Mouse (Mus musculus) E14TG2a.4 (cell line): ENCODE results near the gene Agbl2.

Source experiments
- H3K27me3 ChIP-seq: 2 replicates; pipeline ENCODE4 v1.6.1; 2014; ENCODE audit warnings: low read length, control low read depth; ENCODE audit not compliant: insufficient read depth
- H3K36me3 ChIP-seq: 2 replicates; pipeline ENCODE4 v1.6.1; 2014; ENCODE audit warnings: low read length, control low read depth; ENCODE audit not compliant: insufficient read depth
- H3K4me1 ChIP-seq: replicated peaks from 2 replicates; pipeline ENCODE4 v1.6.1; 2014; ENCODE audit warnings: low read depth, low read length, control low read depth
- H3K4me3 ChIP-seq: replicated peaks from 2 replicates; pipeline ENCODE4 v1.5.1; 2014; ENCODE audit warnings: mild to moderate bottlenecking, low read length
- H3K9me3 ChIP-seq: 2 replicates; pipeline ENCODE4 v1.6.1; 2014; ENCODE audit warnings: low read length, control low read depth
- CTCF ChIP-seq: conservative IDR thresholded peaks from 2 replicates; pipeline ENCODE4 v1.5.1; 2014; ENCODE audit warnings: low read length
- NANOG ChIP-seq: IDR thresholded peaks from 2 replicates; pipeline ENCODE4 v1.6.1; 2014; ENCODE audit warnings: borderline replicate concordance, low read length, mixed read lengths
- POU5F1 ChIP-seq: IDR thresholded peaks from 2 replicates; pipeline ENCODE4 v1.6.1; 2014; ENCODE audit warnings: low read length, borderline replicate concordance

Agbl2 gene

DNA sequence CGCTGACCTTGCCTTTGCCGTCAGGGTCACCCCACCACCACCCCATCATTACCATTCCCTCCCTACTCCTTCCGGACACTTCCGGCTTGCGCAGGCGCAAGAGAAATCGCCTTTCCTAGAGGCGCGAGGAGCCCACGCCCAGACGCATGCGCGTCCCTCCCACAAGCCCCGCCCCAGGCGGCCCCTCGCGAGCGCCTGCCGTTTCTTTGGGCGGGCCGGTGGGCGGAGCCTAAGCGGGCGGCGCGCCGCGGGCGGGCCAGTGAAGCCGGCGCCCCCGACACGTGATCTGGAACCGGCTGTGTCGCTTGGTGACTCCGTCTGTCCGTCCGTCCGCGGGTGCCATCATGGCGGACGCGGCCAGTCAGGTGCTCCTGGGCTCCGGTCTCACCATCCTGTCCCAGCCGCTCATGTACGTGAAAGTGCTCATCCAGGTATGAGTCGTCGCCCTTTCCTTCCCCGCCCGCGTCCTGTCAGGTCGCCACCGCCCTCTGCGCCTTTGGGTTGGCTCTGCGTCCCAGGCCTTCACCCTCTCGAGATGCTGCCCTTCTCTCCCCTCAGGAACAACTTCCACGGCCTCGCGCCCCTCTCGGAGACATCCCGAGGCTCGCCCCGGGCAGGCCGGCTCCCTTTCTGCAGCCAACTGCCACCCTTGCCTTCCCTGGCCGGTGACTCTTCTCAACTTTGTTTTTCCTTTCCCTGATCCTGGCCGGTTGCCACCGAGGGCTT is 64.6 kb downstream of the Agbl2 start, which contains the start of gene Mtch2:
Gene Mtch2, plus strand, starts transcription at position 201 of the 726 bp plus-strand sequence.
- Histone ChIP-seq H3K4me1 (peaks cover 34% of the 10 kb centered on the region), H3K36me3 (peaks cover 33% of the 10 kb centered on the region), H3K4me3 (peak within 1 kb of the TSS; percentile 95), H3K27me3 (no peaks in the 10 kb centered on the region), H3K9me3 (no peaks in the 10 kb centered on the region)
- no peak for TF ChIP-seq CTCF
- no peak for TF ChIP-seq POU5F1
- TF ChIP-seq NANOG, result no peak

DNA sequence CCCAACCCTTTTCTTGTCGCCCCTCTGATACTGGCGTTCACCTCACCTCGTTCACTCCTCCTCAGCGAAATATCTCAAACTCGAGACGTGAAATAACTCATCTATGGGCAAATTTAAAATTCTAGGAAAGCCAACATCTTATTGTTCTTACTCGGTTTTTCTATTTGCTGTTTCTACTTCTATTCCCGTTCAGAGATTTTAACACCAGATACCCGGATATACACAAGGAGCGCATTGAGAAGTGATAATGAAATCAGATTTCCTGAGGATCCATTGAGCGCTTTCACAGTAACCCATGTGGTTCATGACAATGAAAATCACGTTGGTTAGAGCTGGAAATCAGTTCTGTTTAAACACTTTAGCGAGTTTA is 65.1 kb downstream of the Agbl2 start:
- H3K27me3 ChIP-seq, result no peaks in the 10 kb centered on the region
- TF ChIP-seq CTCF (no peak), NANOG (no peak), POU5F1 (no peak)
- H3K36me3 ChIP-seq, result peaks cover 39% of the 10 kb centered on the region
- H3K9me3 ChIP-seq, result no peaks in the 10 kb centered on the region
- H3K4me3 ChIP-seq, result peak overlapping the region; percentile 95
- H3K4me1 ChIP-seq, result peaks cover 34% of the 10 kb centered on the region

DNA sequence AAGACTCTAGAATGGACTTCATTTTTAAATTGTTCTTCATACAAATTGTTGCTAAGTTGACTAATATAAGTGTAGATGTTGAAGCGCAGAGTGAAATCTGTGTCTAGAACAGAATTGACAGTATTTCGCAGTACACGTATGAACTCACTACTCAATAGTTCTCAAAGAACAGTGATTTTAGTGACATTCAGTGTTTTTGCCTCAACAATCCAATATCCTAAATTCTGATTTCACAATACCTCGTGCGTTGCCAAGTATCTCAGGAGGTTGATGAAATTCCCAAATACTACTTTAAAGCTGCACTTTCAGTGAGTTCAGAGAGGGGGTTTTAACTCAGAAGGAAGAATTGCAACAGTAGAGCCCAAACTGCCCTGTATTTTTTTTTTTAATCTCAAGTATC is 65.8 kb downstream of the Agbl2 start:
- Histone ChIP-seq H3K9me3 (no peaks in the 10 kb centered on the region), H3K36me3 (peaks cover 45% of the 10 kb centered on the region), H3K4me1 (peaks cover 34% of the 10 kb centered on the region), H3K4me3 (peak overlapping the region; percentile 95), H3K27me3 (no peaks in the 10 kb centered on the region)
- TF ChIP-seq POU5F1 (no peak), NANOG (no peak), CTCF (no peak)

DNA sequence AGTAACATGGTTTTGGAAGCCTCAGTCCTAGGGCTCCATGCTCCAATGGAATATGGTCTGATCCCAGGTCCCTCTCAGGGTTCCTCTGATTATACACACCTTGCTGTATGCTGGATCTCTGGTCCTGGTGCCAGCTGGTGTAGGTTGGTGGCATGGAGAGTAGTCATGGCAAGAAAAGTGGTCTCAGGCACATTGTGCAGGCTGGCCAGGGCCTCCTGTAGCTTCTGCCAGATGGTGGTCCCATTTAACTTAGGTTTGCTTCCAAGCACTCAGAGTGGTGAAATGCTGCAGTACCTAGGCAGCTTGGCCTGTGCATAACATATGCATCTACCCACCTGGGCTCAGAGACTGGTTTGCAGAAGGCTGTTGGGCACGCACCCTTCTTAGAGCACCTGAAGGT is 67.9 kb downstream of the Agbl2 start:
- no peak overlapping the region for H3K4me3 ChIP-seq
- no peaks in the 10 kb centered on the region for H3K9me3 ChIP-seq
- H3K36me3 ChIP-seq, result peaks cover 65% of the 10 kb centered on the region
- TF ChIP-seq POU5F1 (no peak), NANOG (no peak), CTCF (no peak)
- H3K27me3 ChIP-seq, result no peaks in the 10 kb centered on the region
- H3K4me1 ChIP-seq, result peaks cover 33% of the 10 kb centered on the region

DNA sequence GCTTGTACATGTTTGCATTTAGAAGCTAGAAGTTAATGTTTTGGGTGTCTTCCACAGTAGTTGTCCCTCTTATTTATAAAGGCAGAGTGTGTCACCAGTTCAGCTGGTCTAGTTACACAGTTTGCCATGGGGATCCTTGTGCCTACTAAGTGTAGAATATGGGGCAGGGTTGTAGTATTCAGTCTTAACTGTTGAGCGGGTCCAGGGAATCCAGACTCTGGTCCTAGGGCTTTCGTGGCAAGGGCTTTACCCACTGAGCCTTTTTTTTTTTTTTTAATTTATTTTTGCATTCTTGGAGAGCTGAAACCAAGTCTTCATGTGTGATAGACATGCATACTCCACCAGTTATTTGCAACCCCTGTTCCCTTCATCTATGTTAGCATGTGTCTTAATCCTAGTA is 79.0 kb downstream of the Agbl2 start:
- Histone ChIP-seq H3K4me1 (no peaks in the 10 kb centered on the region), H3K36me3 (peaks cover 95% of the 10 kb centered on the region), H3K9me3 (no peaks in the 10 kb centered on the region), H3K4me3 (no peak overlapping the region), H3K27me3 (no peaks in the 10 kb centered on the region)
- no peak for TF ChIP-seq POU5F1

DNA sequence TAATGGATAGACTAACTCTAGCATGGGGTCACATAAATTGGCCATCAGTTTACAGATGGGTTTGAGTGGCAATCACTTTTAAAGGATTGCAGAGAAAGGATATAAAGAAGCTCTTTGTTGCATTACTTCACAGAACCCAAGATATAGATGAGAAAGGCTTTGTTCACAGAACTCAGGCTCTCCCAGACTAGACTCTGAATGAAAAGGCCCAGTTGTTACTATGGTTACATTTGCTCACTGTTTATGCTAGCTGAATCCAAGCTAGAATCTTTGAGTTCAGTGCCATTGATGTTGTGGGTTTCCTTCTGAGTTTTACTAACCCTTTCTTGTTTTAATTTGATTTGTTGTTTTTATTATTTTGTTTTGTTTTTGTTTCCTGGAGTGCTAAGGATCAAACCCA is 81.7 kb downstream of the Agbl2 start:
- no peak overlapping the region for H3K4me3 ChIP-seq
- H3K36me3 ChIP-seq, result peaks cover 91% of the 10 kb centered on the region
- TF ChIP-seq CTCF (no peak), NANOG (no peak), POU5F1 (no peak)
- H3K9me3 ChIP-seq, result no peaks in the 10 kb centered on the region
- peaks cover 11% of the 10 kb centered on the region; the same call in 1 of the 2 replicates for H3K4me1 ChIP-seq
- no peaks in the 10 kb centered on the region for H3K27me3 ChIP-seq

DNA sequence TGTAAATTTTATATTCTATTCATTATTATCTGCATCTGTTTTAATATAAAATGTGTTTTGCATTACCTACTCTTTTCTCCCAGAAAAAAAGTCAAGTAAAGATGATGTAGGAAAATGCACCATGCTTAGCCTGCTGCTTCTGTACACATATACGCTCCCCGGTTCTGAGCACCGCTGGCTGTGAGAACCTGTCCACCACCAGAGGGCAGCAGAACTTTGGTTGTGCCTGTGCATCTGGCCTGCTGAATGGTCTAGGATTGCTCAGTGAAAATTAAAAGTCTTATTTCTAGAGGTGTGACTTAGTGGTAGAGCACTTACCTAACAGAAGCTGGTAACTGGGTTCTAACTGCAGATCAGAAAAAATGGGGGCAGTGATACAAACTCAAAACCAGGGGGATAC is 84.0 kb downstream of the Agbl2 start:
- H3K9me3 ChIP-seq, result no peaks in the 10 kb centered on the region
- peaks cover 68% of the 10 kb centered on the region for H3K36me3 ChIP-seq
- H3K27me3 ChIP-seq, result no peaks in the 10 kb centered on the region
- peaks cover 11% of the 10 kb centered on the region; the same call in 1 of the 2 replicates for H3K4me1 ChIP-seq
- peak; percentile 73 for TF ChIP-seq CTCF
- TF ChIP-seq POU5F1, result no peak
- TF ChIP-seq NANOG, result no peak
- H3K4me3 ChIP-seq, result no peak overlapping the region

DNA sequence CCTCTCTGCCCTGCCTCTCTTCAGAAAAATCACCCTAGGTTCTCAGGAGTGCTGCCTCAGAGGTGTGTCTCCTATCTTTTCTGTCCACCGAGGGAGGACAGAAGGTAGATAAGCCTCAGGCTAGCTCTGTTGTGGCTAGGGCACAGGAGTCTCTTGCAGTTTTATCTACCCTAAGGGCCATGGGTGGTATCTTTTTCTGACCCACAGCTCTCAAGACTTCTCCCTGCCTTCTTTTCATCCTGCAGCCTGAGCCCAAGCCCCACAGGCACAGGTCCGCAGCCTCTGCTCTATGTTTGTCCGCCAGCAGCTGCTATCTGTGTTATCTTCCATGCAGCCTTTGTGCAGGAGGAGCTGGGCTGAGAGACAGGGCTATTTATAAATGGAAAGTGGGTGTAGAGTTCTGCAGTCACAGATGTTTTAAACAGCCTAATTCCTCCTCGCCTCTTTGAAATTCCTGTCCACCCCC is 87.6 kb downstream of the Agbl2 start:
- H3K4me3 ChIP-seq, result no peak overlapping the region
- no peaks in the 10 kb centered on the region for H3K27me3 ChIP-seq
- H3K9me3 ChIP-seq, result no peaks in the 10 kb centered on the region
- H3K36me3 ChIP-seq, result peaks cover 31% of the 10 kb centered on the region
- peaks cover 11% of the 10 kb centered on the region; the same call in 1 of the 2 replicates for H3K4me1 ChIP-seq
- TF ChIP-seq CTCF (no peak), NANOG (no peak), POU5F1 (no peak)

DNA sequence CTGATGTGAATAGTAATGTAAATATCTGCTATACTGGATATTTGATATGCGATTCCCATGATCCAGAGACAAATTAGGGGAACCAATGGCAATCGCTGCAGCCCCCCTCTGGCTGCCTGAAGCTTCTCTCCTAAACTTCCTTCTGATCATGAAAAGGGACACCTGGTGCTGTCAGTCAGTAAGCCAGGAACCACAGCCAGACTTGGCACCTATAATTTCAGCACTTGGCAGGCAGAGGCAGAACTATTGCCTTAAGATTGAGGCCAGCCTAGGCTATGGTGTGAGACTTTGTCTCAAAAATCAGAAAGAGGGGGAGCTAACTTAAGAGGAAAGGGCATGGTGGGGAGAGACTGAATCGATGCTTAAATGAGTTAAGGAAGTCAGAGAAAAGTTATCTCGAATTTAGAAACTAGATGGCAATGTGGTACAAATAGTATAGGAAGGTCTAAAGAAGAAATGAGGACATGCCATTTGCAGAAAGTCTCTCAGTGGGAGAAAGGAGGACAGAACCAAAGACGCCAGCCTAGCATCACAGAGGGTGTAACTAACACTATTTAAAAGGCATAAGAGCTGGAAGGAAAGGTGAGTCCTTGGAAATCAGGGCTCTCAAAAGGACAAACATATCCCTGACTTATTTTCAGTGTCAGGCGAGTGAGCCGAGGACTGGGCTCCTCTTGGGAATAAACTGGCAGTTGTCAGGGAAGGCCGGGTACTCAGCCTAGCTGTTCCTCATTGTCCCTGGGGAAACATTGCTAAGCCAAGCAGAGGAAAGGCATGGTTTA is 88.8 kb downstream of the Agbl2 start:
- Histone ChIP-seq H3K9me3 (no peaks in the 10 kb centered on the region), H3K4me1 (peaks cover 11% of the 10 kb centered on the region; the same call in 1 of the 2 replicates), H3K27me3 (peaks cover 4% of the 10 kb centered on the region; the same call in 1 of the 2 replicates), H3K36me3 (peaks cover 20% of the 10 kb centered on the region), H3K4me3 (no peak overlapping the region)
- no peak for TF ChIP-seq POU5F1
- no peak for TF ChIP-seq CTCF
- TF ChIP-seq NANOG, result no peak
